Mouse (Mus musculus): ENCODE results near the gene Phactr4.
A peak's percentile ranks its signal among the peaks of the same experiment; 100 is the strongest.

Gene Phactr4

DNA sequence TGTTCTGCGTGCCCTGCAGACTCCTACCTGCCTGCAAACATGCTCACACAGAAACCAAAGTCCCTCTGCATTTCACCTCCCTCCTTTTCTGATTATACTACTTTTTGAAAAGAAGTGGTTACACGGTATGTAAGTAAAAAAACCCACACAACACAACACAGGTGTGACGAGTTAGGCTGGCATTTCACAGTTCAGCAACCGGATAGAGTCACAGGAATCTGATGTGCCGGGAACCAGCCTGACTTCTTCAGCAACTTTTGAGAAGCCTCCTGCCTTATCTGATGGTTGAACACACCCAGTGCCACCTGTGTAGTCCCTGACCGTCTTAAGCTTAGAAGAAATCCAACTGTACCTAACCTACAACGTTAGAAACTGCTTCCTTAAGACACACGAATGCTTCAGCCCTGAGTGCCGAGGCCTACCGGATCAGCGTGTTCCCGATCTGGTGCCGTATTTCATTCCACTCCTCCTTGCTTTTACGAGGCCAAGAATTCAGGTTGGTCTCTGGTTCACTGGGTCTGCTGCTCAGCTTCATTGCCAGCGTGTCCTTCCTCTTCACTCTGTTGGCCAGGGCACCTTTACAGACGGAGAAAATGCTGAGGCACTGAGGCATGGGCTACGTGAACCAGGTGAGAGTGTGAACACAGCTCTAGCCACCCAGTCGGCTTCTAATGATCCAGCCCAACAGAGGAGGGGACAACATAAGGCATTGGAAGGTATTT, 54.6 kb downstream of the Phactr4 start:
- peak; percentile 30 for DNase-seq

DNA sequence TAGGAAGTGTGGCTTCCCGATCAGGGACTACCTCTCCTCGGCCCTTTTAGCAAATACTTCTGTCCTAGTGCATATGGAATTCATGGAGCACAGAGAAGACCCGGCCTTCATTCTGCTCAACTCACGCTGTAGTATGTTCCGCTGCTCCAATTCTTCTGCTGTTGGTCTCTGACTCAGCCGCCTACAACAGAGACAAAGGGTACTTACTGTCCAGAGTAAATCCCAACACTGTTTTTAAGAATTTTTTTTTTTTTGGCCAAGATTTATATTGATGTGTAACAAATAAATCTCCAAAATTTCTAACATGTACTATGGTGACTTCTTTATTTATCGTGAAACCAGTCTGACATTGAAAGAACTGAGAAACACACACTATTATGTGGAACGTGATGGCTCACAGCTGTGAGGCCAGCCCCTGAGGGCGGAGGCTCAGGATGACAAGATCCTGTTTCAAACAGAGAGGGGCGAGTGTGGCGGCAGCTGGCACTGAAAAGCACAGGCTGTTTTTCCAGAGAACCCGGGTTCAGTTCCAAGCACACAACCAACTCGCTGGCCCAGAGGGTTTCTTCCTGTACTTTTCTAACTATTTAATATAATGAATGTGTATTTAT, 56.7 kb downstream of the Phactr4 start:
- no peak for DNase-seq

DNA sequence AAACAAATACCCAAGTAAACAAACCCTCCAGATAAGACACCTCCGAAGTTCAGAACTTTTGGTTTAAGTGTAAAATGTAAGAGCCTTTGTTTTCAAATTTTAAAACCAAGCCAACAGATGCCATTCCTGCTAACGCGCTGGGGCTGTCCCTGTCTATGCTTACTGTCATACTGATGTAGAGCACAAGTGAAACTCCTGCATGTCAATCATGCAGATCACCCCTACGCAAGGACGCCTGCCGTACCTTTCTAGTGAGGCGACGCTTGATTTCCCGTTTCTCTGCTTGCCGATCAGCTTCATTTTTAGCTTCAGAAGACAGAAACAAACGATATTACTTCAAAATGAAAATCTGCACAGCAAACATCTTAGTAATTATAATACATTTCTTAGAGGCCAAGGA, 58.8 kb downstream of the Phactr4 start:
- no peak for DNase-seq

- DNase-seq, result no peak
These were observed 62.8 kb downstream of the Phactr4 start for GRCm38 (mm10) chr4:132359510-132359909.

DNA sequence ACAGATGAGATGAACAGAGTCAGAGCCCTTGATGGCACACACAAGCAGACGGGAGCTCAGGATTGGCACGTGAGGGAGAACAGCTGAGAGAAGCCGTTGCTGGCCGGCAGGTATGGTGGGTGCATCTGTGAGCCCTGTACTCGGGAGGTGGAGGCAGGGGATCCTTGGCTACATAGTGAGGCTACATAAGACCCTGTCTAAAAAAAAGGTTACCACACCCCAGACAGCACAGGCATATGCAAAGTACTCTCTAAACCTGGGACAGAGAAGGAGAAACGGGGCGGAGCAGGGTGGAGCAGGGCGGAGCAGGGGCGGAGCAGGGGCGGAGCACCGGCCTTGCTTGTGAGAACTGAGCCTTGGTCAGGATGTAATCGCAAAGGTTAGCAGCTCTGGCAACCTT, 66.1 kb downstream of the Phactr4 start:
- DNase-seq, result peak; percentile 66

GRCm38 (mm10) chr4:132355403-132355802, 66.9 kb downstream of the Phactr4 start:
- no peak for DNase-seq

GRCm38 (mm10) chr4:132354571-132354970, 67.7 kb downstream of the Phactr4 start:
- peak; percentile 62 for DNase-seq

GRCm38 (mm10) chr4:132353481-132353885, 68.8 kb downstream of the Phactr4 start, which contains the start of gene Rcc1:
TSS of gene Rcc1 (minus strand) at chr4:132353605.
- DNase-seq, result peak; percentile 96

- peak; percentile 32 for DNase-seq
These were observed 69.5 kb downstream of the Phactr4 start for GRCm38 (mm10) chr4:132352739-132353138.

GRCm38 (mm10) chr4:132351401-132351800, 70.9 kb downstream of the Phactr4 start:
- no peak for DNase-seq

DNA sequence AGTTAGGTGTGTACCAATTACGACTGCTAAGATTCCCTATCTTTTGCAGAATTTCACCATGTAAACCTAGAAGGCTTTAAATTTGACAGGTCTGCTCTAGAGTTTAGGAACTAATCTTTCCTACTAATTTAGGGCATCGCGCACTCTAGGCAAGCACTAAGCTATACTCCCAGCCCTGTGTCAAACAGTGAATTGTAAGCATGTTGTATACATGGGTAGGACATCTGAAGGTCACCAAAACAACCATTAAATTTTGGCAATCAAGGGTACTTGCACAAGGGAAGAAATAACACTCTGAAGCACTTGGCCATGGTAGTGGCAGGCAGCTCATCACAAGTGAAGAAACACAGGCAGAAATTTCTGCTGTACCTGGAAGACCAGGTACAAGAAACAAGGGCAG, 71.4 kb downstream of the Phactr4 start:
- no peak for DNase-seq

GRCm38 (mm10) chr4:132350123-132350740, 72.1 kb downstream of the Phactr4 start:
- DNase-seq, result no peak

DNA sequence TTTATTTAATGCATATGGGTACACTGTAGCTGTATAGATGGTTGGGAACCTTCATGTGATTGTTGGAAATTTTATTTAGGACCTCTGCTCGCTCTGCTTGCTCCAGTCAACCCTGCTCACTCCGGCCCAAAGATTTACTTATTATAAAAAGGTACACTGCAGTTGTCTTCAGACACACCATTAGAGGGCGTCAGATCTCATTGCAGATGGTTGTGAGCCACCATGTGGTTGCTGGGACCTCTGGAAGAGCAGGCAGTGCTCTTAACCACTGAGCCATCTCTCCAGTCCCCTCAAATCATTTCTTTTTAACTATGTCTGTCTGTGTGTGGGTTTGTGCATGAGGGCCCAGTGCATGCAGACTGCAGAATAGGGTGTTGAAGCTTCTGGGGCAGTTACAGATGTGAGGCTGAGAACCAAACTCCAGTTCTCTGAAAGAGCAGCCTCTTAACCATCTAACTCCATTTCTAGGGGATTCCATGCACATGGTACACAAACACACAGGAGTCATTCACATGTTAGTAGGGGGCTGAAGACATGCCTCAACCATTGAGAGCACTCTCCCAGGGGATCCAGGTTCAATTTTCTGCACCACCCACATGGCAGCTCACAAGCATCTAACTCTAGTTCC, 72.7 kb downstream of the Phactr4 start:
- no peak for DNase-seq

GRCm38 (mm10) chr4:132346661-132347060, 75.6 kb downstream of the Phactr4 start:
- peak; percentile 50 for DNase-seq

GRCm38 (mm10) chr4:132346261-132346660, 76.0 kb downstream of the Phactr4 start:
- DNase-seq, result peak; percentile 81

- peak; percentile 26 for DNase-seq
These were observed 76.5 kb downstream of the Phactr4 start for GRCm38 (mm10) chr4:132345843-132346212.

DNA sequence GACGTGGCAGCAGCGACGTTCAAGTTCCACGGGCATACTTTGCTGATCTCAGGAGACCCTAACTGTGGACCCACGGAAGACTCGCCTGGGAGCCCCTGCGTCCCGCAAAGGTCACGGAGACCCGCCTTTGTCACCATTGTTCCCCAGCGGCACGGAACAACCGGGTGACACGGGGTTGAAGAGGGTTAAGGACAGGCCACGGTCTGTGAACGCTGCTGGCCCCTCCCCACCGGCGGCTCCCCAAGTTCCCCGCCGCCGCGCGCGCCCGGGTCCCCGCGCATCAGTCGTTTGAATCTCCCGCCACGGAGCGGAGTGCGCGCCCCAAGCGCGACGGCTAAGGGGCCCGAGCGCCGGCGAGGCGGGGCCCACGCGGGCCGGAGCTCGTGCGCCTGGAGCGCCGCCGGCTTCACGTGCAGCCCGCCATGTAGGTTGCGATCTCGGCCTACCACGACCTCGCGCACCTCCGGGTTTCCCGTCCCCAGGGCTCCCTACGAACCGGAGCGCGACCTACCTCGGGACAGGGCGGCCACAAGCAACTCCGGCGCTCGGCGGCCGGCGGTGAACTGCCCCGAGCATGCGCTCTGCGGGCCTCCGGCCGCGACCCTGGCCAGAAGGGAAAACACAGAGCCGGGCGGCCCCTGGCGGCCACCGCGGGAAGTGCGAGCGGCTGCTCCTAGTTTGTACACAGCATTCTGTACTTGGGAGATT, 77.0 kb downstream of the Phactr4 start:
- peak; percentile 98 for DNase-seq

DNA sequence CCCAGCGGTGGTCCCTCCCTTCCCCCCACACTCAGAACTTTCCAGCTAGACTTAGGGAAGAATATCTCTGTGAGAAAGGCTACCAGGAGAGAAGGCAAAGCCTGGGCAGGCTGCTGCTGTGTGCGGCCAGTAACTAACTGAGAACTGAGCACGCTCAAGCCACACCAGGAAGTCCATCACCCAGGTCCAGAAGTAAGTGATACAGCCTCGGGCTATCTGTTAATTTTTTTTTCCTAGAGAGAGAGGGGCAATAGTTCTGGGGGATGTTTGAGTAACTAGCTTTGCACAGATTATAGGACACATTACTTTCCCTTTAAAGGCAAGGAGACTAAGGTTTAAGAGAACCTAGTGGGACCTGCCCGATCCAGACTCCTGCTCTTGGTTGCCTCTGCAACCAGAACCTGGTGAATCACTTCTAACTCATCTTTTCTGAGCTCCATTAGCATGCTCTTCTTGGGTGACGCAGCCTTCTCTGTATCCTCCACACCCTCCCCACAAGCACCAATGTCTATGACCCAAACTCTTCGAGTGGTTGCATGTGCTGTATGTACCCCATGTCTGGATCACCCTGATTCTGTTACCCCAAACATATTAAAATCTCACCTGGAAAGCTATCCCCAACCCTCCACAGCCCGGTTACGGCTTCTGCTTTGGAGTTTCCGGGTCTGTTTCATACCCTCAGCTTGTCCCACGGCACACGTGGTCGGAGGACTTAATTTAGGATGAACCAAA, 77.7 kb downstream of the Phactr4 start:
- no peak for DNase-seq

GRCm38 (mm10) chr4:132341451-132341850, 80.8 kb downstream of the Phactr4 start:
- no peak for DNase-seq

DNA sequence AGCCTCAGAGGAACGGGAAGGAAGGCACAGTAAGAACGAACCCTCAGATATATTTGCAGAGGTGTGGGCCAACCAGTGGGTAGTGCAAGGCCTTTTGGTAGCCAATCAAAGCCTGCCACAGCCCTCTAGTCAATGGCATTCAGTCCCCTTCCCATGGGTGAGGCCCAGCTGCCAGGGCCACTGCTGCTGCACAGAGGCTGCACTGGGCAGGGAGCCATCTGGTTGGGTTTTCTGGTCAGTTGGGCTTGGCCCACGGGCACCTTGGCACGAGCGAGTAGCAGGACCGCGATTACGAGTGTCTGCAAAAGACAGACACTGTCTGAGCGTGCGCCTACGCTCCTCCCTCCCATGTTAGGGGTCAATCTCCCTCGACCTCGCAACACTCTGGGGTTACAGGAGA, 83.3 kb downstream of the Phactr4 start:
- DNase-seq, result peak; percentile 85

DNA sequence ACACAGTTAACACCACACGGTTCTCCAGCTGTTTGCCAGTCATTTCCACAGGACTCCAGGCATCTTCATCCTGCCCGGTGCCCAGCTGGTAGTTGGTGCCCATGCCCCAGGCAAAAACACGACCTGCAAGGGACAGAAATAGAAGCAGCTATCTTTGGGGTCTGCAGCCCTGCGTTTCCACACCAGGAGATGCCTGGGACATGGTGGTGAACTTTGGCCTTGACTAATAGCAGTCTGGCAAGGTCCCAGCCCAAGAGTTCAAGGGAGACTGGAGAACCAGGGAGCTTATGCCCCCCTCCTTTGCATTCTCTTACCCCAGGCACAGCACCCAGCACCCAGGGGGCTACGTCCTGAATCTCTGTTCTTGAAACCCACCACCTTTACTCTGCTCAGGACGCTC, 89.4 kb downstream of the Phactr4 start:
- peak; percentile 61 for DNase-seq

DNA sequence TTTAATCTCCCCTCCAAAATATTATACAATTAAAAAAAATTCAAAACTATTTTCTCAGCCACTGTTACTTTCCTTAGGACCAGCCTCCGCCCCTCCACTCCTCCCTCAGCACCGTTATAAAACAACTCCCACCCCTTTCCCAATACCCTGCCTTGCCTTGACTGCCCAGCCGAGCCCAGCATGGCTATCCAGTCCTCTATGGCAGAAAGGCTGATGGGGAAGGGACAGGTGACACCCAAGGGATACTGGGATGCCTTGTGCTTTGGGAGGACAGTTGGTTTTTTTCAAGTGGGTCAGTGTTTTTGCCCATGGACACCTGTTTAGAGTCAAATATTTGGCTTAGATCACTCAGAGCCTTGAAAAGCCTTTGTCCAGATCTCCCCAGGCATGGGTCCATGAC, 90.3 kb downstream of the Phactr4 start:
- no peak for DNase-seq
